Mouse (Mus musculus): Measurements from ENCODE around the gene Prm3.

The Prm3 gene

DNA sequence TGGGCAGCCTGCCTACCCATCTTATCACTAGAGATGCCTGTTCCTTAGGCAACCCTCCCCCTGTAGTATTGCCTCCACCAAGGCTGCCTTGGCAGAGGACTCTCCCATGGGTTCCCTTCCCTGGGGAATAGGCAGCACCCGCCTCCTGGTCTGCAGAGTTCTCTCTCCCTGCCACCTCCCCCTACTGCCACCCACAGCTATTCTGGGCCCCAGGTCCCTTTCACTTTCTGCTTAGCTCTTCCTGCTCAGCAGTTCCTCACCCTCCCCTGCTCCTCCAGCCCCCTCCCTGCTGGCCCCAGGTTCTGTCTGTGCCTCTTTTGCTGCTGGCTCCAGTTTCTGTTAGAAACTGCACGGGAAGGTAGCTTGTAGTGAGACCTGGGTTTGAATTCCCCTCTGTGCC is 21.1 kb downstream of the Prm3 start:
- no peak for DNase-seq

DNA sequence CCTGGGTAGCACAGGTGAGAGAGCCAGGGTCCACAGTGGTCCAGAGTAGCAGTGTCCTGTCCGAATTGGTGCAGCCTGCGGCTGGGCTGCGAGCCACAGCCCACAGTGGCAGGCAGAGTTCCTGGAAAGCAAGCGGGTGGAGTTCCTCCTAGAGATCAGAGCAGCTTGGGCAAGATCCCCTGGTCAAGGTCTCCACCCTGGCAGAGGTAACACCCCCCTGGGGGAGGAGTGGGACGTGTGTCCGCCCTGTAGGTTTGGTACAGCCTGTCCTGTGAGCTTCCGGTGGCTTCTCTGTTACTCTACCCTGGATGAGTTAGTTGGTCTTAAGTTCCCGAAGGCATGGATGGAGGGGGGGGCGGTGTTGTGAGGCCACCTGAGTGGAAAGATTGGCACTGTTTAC is 21.9 kb downstream of the Prm3 start:
- no peak for DNase-seq

DNA sequence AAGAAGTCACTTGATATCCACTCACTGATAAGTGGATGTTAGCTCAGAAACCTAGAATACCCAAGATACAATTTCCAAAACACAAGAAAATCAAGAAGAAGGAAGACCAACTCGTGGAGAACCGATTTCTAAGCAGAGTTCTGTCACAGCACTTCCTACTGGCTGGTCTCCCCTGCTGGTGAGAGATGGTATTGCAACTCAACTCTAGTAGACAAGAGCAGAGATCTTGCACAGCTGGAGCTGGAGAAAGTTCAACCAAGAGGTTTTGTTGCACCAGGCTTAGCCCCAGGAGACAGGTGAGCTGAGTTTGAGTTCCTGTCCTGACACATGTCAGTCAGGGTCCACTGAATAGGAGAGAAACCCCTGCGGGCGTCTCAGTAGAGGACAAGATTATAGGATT is 23.6 kb downstream of the Prm3 start:
- peak; percentile 52 for DNase-seq

DNA sequence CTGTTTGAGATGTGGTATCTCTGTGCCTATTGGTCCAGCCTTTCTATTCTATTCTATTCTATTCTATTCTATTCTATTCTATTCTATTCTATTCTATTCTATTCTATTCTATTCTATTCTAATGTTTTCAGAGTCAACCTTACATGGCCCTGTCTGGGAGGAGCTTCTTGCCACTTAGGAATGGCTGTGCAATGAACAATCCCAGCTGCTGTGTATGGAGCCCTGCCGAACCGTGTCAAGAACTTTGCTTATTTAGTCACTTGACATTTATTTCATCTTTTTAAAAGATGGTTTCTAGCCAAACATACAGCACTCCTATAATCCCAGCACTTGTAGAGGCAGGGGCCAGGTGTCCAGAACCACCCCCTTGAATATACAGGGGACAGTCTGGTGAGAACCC is 26.4 kb downstream of the Prm3 start:
- no peak for DNase-seq

DNA sequence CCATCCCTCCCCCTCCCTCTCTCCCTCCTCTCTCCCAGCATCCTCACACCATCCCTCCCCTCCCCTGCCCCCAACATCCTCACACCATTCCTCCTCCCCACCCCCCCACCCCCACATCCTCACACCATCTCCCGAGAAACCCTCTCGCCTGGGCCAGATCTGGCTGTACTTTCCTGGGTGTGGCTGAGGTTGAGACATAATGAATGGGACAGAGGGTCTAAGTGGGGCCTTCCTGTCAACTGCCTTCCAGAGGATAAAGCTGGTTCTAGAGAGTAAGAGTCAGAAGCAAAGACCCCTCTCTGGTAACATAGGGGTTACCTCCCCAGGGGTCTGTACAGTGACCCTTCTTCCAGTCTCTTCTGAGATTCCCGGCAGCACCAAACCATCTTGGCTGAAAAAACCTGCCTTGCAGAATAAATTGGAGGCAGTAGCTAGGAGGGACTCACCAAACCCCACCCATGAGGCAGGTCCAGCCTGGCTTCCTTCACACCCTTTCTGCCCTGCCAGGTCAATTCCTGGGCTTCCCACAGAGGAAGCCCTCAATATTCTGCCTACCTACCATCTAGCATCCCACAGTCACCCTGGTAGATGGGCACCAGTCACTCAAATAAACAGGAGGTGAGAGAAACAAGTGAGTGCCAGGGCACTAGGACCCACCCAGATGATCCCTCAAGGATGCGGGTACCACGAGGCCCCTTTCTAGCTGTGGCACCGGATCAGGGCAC is 27.0 kb downstream of the Prm3 start:
- DNase-seq: no peak

DNA sequence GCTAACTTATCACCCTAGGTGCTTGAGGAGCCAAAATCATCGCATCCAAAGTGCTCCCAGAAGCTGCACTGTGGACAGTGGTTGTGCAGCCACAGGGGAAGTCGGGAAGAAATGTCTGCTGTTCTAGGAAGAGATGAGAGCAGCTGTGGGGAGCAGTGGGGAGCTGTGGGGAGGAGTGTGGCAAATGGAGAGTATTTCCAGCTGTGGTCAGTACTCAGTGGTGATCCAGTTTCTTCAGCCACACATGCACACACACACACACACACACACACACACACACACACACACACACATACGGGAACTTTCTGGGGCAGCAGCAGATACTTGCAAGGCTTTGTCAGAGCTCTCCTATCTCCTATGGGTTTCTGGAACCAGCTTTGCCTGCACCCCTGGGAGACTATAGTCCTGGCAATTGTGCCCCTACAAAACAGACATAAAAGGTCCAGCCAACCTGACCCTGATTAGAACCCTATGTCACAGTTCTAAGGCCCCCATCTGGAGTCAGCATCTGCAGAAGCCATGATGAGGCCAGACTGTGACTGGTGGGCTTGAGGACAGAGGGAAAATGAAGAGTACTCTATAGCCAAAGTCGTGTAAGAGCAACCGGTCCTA is 28.0 kb downstream of the Prm3 start:
- no peak for DNase-seq

DNA sequence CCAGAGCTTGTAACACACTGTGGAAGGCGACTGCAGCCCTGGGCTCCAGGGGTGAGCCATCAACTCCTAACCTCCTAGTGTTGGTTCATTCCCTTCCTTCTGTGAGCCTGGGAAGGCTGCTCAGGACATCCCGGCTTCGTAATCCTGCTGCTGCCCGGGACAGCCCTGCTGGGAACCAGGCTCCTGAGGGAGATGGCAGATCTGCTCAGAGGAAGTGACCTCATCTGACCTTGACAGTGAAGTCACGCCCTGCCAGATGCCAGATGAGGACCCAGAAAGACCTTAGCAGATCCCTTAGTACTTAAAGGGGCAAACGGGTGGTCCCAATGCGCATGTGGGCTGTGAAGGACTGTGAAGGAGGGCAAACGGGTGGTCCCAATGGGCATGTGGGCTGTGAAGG is 29.5 kb downstream of the Prm3 start:
- DNase-seq: no peak

DNA sequence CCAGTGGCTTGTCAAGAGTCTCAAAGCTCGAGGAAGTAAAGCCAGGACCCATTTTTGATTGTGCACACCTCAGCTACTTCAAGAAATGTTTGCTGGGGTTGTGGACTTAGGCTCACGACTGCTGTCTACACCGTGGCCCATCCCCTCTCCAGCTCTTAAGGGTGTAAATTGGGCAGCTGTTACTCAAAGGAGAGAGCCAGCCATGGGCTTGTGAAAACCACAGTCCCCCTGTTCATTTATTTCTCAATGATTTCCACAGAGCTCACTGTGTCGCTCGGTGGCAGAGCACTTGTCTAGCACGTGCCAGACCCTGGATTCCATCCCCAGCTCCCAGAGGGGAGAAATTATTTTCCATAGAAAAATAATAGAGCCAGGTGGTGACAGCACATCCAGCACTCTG is 34.5 kb downstream of the Prm3 start:
- no peak for DNase-seq

DNA sequence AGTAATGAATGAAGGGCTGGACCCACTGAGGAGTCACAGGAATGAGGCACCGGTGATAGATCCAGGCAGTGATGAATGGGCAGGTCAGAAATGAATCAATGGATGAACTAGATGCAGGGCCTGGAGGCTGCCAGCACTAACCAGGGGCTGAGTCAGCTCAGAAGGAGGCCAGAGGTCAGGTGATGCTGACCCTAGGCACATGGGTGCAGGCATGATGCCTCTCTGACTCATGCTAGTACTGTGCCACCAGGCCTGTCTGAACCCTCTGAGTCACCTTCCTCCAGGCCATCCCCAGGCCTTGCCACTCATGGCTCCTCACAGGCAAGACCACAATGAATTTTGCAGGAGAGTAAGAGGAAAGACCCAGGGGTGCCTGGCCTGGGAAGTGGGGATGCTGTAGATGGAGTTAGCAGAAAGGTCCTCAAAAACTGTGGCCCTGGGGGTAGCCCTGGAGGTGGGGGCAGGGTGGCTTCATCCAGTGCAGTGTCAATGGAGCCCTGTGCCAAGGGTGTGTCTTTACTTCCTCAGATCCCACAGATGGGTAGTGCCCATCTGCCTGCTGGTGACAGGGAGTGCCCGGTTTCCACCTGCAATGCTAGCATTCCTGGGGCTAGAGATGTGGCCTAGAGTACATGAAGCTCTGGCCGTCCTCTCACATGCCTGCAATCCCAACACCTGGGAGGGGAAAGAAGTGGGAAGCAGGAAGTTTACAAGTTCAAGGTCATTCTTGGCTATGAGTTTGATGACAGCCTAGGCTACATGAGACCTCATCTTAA is 36.0 kb downstream of the Prm3 start:
- no peak for DNase-seq

DNA sequence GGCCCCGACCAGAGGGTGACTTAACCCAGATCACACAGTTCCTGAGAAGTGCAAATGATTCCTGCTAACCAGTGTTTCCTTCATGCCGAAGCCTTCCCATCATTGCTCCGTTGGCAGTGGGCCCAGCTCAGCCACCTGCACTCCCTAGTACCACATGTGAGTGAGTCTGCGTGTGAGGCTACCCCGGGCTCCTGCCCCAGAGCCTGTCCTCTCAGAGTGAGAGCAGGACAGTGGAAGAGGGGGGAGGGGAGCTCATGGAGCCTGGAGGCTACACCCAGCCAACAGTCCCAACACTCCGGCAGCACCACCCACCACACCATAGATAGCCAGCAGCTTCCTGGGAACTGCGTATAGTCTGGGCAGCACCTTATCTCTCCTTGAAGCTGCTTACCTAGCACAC is 40.9 kb downstream of the Prm3 start:
- peak; percentile 85 for DNase-seq

DNA sequence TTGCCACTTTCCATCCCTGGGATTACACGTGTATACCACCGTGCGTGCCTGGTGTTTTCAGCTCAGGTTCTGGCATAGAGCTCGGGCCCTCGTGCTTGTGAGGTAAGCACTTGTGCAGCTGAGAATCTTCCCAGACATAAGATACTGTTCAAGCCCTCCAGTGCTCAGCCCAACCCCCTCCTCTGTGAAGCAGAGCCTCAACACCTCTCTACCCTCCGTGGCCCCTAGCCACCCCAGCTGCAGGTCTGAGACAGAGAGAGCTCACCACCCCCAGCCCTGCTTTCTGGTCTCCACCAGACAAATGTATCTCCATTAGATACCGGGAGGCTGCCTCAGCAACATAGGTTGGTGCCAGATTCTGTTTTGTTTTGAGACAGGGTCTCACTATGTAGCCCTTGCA is 41.5 kb downstream of the Prm3 start:
- peak; percentile 26 for DNase-seq

DNA sequence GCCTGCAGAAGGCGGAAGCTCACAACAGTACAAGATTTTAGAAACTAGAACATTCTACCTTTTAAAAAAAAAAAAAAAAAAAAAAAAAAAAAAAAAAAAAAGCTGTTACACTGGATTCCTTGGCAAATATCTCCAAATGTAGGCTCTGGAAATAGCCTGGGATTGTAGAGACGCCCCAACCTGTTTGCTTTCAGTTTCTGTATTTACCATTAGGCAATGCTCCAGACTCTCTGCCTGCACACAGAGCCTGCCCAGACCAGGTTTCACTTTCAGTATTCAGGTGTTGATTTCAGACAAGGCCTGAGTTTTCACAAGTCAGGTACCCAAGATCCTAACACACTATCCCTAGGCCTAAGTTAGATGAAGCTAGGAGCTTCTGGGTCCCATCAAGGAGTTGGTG is 49.6 kb downstream of the Prm3 start:
- DNase-seq: no peak
